Mouse (Mus musculus) neural tube, embryonic 11.5 days (tissue): ENCODE results near the gene Pde4d. TPM values are rescaled to one million over a fixed set of nuclear protein-coding genes. Genes with fewer than 3 reads are reported as not detected.

Experiments used
- ATAC-seq: fragments of 200-750 bp; cut with Nextera tagmentation; 2 replicates; pipeline ENCODE4 v1.8.0; 2017; ENCODE audit warnings: moderate number of reproducible peaks, mild to moderate bottlenecking, moderate TSS enrichment, moderate library complexity; ENCODE audit not compliant: insufficient read depth, low FRiP score, low TSS enrichment
- DNase-seq: peaks from one replicate; pipeline ENCODE4 v3.0.0-alpha.2; 2015; ENCODE audit warnings: low spot score
- H3K27ac ChIP-seq: fragments of 300-500 bp; sonication (generic); 2 replicates; pipeline ENCODE4 v1.5.1; 2014; ENCODE audit warnings: low read depth, mild to moderate bottlenecking, low read length
- H3K27me3 ChIP-seq: fragments of 300-500 bp; sonication (generic); 2 replicates; pipeline ENCODE4 v1.6.1; 2014; ENCODE audit warnings: mild to moderate bottlenecking, low read length, mixed read lengths; ENCODE audit not compliant: control insufficient read depth, insufficient read depth
- H3K36me3 ChIP-seq: fragments of 300-500 bp; sonication (generic); 2 replicates; pipeline ENCODE4 v1.6.1; 2014; ENCODE audit warnings: mild to moderate bottlenecking, low read length, moderate library complexity, mixed read lengths; ENCODE audit not compliant: control insufficient read depth, insufficient read depth
- H3K4me1 ChIP-seq: fragments of 300-500 bp; sonication (generic); 2 replicates; pipeline ENCODE4 v1.6.1; 2014; ENCODE audit warnings: low read length, mixed read lengths; ENCODE audit not compliant: control insufficient read depth, insufficient read depth
- H3K4me2 ChIP-seq: fragments of 300-500 bp; sonication (generic); 2 replicates; pipeline ENCODE4 v1.6.1; 2014; ENCODE audit warnings: low read depth, mild to moderate bottlenecking, moderate library complexity
- H3K4me3 ChIP-seq: fragments of 300-500 bp; sonication (generic); 2 replicates; pipeline ENCODE4 v1.5.1; 2014; ENCODE audit warnings: low read depth, low read length
- H3K9ac ChIP-seq: fragments of 300-500 bp; sonication (generic); 2 replicates; pipeline ENCODE4 v1.6.1; 2014; ENCODE audit warnings: mild to moderate bottlenecking, low read length
- H3K9me3 ChIP-seq: fragments of 300-500 bp; sonication (generic); 2 replicates; pipeline ENCODE4 v1.6.1; 2016; ENCODE audit warnings: low read length; ENCODE audit not compliant: control insufficient read depth
- WGBS: fragments of 180-500 bp; shearing (Covaris S2); extraction: QIAGEN DNeasy Blood & Tissue Kit; methylation state at CpG from one replicate; pipeline ENCODE4 v1.1.7; 2014; 5-methylcytosine and 5-hydroxymethylcytosine counted together
- polyA plus RNA-seq: library from polyadenylated mRNA; unstranded; fragments of >200 nt; fragmentation: Nextera tagmentation; extraction: Ambion mirVana; gene quantifications from 2 replicates; pipeline ENCODE4 v1.2.1, GENCODE M21; 2014

Gene Pde4d
- polyA plus RNA-seq, 1 experiment from 2014 or later, result 11.1 TPM

DNA sequence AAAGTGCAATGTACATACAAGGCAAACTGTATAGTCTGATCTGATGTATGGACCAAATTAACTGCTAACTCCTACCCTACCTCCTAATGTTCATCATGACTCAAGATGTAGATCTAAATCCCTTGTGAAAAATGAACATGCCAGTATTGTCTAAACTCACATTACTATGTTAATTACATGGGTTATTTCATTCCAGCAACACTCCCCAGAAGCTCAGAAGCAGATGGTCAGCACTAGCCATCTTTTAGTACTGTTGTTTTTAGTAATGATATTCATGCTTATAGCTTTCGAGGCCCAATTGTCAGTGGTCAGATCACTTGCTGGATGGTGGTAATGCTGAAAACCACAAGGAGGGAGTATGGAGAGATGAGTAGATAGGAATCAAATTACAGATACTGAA lies 1127.0 kb downstream of the Pde4d start:
- no peak overlapping the region for H3K4me2 ChIP-seq
- no peak overlapping the region for H3K9ac ChIP-seq
- H3K36me3 ChIP-seq, result no peaks in the 10 kb centered on the region
- no peak for ATAC-seq
- no peaks in the 10 kb centered on the region for H3K27me3 ChIP-seq
- no peaks in the 10 kb centered on the region for H3K4me1 ChIP-seq
- DNase-seq, result no peak
- H3K9me3 ChIP-seq, result no peaks in the 10 kb centered on the region
- H3K4me3 ChIP-seq, result no peak overlapping the region
- 65% methylated on average over 1 of the region's 1 CpGs for WGBS
- no peak overlapping the region for H3K27ac ChIP-seq

DNA sequence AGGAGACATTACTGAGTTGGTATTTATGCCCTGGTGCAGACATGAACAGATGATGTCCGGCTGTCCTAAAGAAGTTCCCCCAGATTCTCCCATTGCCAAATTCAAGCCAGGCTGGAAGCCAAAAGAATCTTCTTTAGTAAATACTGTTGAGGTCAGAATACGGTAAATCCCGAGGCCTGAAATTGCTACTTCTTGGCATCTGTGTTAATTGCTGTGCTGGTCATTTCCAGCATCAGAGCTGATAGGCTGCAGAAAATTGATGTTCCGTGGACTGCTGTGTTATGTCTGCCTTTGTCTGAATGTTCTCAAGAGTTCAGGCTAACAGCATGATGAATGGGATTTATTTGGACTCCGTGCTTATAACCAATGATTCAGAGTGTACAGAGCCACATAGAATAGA lies 1127.7 kb downstream of the Pde4d start:
- Histone ChIP-seq H3K36me3 (no peaks in the 10 kb centered on the region), H3K27me3 (no peaks in the 10 kb centered on the region), H3K4me2 (no peak overlapping the region), H3K4me3 (no peak overlapping the region), H3K27ac (no peak overlapping the region), H3K9ac (no peak overlapping the region), H3K9me3 (no peaks in the 10 kb centered on the region), H3K4me1 (no peaks in the 10 kb centered on the region)
- DNase-seq (no peak), ATAC-seq (no peak)
- WGBS, result 76% methylated on average over 5 of the region's 5 CpGs

DNA sequence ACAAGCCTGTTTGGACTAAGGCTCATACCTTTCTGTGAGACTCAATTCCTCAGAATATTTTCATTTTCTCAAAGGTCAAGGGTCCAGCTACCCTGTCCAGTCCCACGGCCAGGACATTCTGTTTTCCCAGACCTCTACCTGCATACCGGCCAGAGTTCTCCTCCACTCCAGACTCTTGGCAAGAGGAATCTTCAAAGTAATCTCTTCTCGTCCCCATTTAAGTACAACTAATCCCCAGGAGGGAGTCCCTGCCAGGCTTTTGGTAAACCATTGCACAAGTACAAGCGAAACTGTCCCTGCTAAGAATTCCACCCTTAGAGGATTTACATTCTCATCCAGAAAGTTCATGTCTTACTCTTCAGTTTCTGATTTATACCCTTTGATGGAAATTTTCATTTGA lies 1128.2 kb downstream of the Pde4d start:
- WGBS, result 72% methylated on average over 4 of the region's 4 CpGs
- no peak for DNase-seq

DNA sequence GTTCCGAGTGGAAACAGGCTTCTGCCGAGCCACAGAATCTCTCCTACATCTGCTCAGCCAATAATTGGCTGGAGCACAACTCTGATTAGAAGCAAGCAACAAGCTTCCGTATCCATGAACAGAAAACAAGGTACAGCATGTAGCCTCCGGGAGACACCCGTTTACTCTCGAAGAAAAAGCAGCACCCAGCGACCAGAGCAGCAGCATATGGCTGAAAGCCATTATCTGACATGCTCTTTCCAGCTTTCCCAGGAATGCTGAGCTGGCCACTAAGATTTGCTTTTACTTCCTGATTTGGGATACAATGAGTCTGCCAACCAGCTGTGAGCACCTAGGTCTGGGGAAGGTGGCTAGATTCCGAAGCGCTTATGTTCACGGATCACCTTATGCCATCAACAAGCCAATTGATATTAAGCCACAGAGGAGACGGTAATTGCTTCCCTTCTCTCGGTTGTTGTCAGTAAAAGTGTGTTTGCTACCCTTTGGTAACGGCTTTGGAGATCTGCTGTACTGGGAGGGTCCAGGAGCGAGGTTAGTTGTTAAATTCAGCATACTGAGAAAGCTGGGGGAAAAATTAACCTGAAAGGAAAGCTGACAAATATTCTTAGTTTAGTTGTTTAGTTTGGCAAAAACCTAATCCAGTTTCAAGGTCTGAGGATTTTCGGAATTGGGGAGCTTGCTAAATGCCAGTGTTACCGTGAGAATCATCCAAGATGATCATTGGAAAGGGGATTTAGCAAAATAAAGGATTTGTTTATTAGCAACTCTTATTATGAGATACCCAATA lies 1131.7 kb downstream of the Pde4d start:
- no peaks in the 10 kb centered on the region for H3K9me3 ChIP-seq
- H3K27me3 ChIP-seq, result no peaks in the 10 kb centered on the region
- no peak for DNase-seq
- 84% methylated on average over 16 of the region's 16 CpGs for WGBS
- H3K36me3 ChIP-seq, result no peaks in the 10 kb centered on the region
- no peak for ATAC-seq
- no peaks in the 10 kb centered on the region for H3K4me1 ChIP-seq
- H3K4me2 ChIP-seq, result no peak overlapping the region
- H3K4me3 ChIP-seq, result no peak overlapping the region
- H3K9ac ChIP-seq, result no peak overlapping the region
- H3K27ac ChIP-seq, result no peak overlapping the region

More for the DNA sequence above, 1128.2 kb downstream of the Pde4d start:
- Histone ChIP-seq H3K9me3 (no peaks in the 10 kb centered on the region), H3K27me3 (no peaks in the 10 kb centered on the region), H3K4me1 (no peaks in the 10 kb centered on the region), H3K9ac (no peak overlapping the region), H3K36me3 (no peaks in the 10 kb centered on the region), H3K4me3 (no peak overlapping the region), H3K27ac (no peak overlapping the region), H3K4me2 (no peak overlapping the region)
- ATAC-seq, result no peak

DNA sequence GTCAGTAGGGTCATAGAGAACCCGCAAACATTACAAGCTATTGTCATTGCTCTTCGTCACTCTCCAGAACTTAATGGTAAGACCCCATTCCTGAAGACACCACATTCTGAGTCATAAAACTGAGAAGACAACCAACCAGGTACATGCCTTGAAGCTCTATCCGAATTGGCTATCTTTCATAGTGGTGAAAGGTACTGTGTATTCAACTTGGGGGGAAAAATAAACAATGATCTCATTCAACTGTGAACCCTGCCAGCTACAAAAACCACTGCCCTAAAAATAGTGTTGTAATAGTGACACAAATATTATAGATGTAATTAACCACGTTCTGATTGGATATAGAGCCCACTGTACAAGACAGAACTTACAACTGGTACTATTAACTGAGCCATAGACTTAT lies 1140.3 kb downstream of the Pde4d start:
- WGBS, result 80% methylated on average over 4 of the region's 4 CpGs

DNA sequence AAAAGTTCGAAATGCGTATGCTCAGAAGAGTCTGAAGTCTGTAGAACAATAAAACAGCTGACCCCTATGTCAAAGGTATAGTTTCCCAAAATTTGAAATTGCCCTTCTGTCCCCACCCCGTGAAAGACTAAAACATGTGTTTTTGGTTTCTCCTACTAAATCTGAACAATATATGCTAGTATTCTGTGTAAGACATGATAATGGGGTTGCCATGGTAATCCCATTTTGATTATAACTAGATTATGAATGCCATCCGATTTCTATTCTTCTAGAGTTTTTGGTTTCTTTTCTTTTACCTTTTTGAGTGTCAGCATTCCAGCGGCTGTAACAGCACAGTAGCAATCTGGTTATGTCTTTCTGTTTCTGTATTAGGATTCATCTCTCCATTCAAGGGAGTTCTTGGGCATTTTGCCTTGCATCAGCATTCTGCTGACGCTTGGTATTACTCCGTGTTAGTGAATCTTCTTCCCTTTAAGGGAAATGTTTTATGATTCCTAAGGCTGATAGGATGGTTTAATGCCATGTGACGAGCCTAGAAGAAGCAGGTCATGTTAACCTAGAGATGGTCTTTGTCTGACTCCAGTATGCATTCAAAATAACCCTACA lies 1142.5 kb downstream of the Pde4d start:
- no peak overlapping the region for H3K9ac ChIP-seq
- DNase-seq, result no peak
- WGBS, result 84% methylated on average over 8 of the region's 8 CpGs

More for the DNA sequence above, 1140.3 kb downstream of the Pde4d start:
- no peak for ATAC-seq
- Histone ChIP-seq H3K9ac (no peak overlapping the region), H3K27me3 (no peaks in the 10 kb centered on the region), H3K4me2 (no peak overlapping the region), H3K27ac (no peak overlapping the region), H3K4me3 (no peak overlapping the region), H3K36me3 (no peaks in the 10 kb centered on the region), H3K9me3 (no peaks in the 10 kb centered on the region), H3K4me1 (no peaks in the 10 kb centered on the region)
- no peak for DNase-seq

DNA sequence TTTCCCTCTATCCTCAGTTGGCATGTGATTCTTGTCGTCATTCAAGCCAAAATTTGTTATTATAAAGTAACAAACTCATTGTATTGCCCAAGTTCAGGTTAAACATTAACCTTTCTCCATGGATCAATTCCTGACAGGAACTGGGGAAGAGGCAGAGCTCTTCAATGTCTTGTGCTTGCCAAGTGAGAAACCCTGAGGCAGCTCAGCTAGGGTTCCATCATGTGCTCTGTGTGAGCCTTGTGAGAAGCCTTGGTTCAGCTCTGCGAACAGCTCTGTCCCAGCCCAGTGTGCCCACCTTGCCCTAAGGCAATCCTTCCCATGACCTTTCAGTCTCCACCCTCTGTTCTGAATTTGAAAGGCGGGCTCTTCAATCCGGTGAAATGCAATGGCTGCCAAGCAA lies 1150.0 kb downstream of the Pde4d start:
- no peak overlapping the region for H3K4me3 ChIP-seq
- no peak overlapping the region for H3K4me2 ChIP-seq
- no peak overlapping the region for H3K9ac ChIP-seq
- DNase-seq (no peak), ATAC-seq (no peak)
- no peak overlapping the region for H3K27ac ChIP-seq
- H3K36me3 ChIP-seq, result no peaks in the 10 kb centered on the region
- 61% methylated on average over 4 of the region's 4 CpGs for WGBS
- H3K9me3 ChIP-seq, result no peaks in the 10 kb centered on the region
- H3K27me3 ChIP-seq, result no peaks in the 10 kb centered on the region
- H3K4me1 ChIP-seq, result no peaks in the 10 kb centered on the region

More for the DNA sequence above, 1142.5 kb downstream of the Pde4d start:
- no peak overlapping the region for H3K4me3 ChIP-seq
- no peaks in the 10 kb centered on the region for H3K4me1 ChIP-seq
- H3K4me2 ChIP-seq, result no peak overlapping the region
- H3K36me3 ChIP-seq, result no peaks in the 10 kb centered on the region
- no peak overlapping the region for H3K27ac ChIP-seq
- H3K9me3 ChIP-seq, result no peaks in the 10 kb centered on the region
- H3K27me3 ChIP-seq, result no peaks in the 10 kb centered on the region
- no peak for ATAC-seq

DNA sequence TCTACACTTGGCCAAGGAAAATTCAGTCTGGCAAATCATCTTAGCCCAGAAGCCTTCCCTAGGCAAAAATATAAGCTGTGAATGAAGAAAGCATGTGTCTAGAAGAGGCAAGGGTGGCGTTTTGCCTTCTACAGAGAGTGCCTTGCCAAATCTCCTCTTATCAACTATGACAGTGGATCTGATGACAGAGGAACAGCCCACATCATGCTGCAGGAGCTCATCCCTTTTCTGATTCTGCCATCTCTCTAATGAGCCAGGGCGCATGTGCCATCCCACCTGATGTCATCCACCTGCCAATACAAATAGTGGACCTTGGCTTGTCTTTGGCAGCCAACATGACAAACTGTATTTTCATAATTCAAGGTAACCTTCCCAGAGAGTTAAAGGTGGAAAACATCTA lies 1154.3 kb downstream of the Pde4d start:
- Histone ChIP-seq H3K4me3 (no peak overlapping the region), H3K27ac (no peak overlapping the region), H3K4me1 (no peaks in the 10 kb centered on the region), H3K9me3 (no peaks in the 10 kb centered on the region), H3K4me2 (no peak overlapping the region), H3K9ac (no peak overlapping the region), H3K27me3 (no peaks in the 10 kb centered on the region), H3K36me3 (no peaks in the 10 kb centered on the region)
- WGBS, result 85% methylated on average over 2 of the region's 2 CpGs
- DNase-seq, result no peak
- no peak for ATAC-seq

DNA sequence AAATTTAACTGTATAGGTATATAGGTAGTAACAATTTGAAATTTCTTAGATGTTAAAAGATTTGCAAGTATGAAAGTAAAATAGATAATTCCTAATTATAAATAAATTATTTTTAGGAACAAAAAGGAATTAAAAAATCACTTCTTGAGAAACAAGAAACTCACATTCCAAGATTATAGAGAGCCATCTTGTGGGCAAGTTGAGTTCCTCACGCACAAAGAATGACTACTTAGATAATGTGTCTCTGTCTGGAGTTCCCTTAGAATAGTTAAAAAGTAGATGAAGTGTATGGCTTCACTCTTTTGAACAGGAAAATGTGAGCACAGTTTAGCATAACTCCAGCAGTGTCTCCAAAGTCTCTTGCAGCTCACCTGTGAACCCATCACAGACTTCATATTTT lies 1155.4 kb downstream of the Pde4d start:
- DNase-seq (no peak), ATAC-seq (no peak)
- no peaks in the 10 kb centered on the region for H3K36me3 ChIP-seq
- H3K27ac ChIP-seq, result no peak overlapping the region
- H3K9me3 ChIP-seq, result no peaks in the 10 kb centered on the region
- 55% methylated on average over 1 of the region's 1 CpGs for WGBS
- H3K4me2 ChIP-seq, result no peak overlapping the region
- H3K4me3 ChIP-seq, result no peak overlapping the region
- H3K4me1 ChIP-seq, result no peaks in the 10 kb centered on the region
- H3K9ac ChIP-seq, result no peak overlapping the region
- H3K27me3 ChIP-seq, result no peaks in the 10 kb centered on the region
